Mouse (Mus musculus) liver, embryonic 12.5 days (tissue): ENCODE data around the gene Dtx1. TPM values are rescaled to one million over a fixed set of nuclear protein-coding genes. Genes with fewer than 3 reads are reported as not detected.

Experiments
- polyA plus RNA-seq: library from polyadenylated mRNA; unstranded; fragments of >200 nt; fragmentation: Nextera tagmentation; extraction: Ambion mirVana; gene quantifications from 2 replicates; pipeline ENCODE4 v1.2.1, GENCODE M21; 2016

Gene Dtx1
- polyA plus RNA-seq, 1 experiment from 2014 or later, result 0.37 TPM

Other genes with a start within 250 kb of the Dtx1 start
- gene Sdsl, start 239.1 kb downstream of the Dtx1 start, polyA plus RNA-seq, result 1.1 TPM in 2 replicates
- not detected in 2 replicates for gene Sds, start 235.4 kb downstream of the Dtx1 start, polyA plus RNA-seq
- 23.2 and 27.4 TPM in 2 replicates for gene Plbd2, start 208.3 kb downstream of the Dtx1 start, polyA plus RNA-seq
- 4.2 and 6.0 TPM in 2 replicates for gene Slc8b1, start 200.8 kb downstream of the Dtx1 start, polyA plus RNA-seq
- 24.8 and 25.4 TPM in 2 replicates for gene Tpcn1, start 123.3 kb downstream of the Dtx1 start, polyA plus RNA-seq
- gene Iqcd, start 122.9 kb downstream of the Dtx1 start, polyA plus RNA-seq, result 2.0 and 2.1 TPM in 2 replicates
- gene Rita1, start 99.3 kb downstream of the Dtx1 start, polyA plus RNA-seq, result 7.3 and 8.4 TPM in 2 replicates
- gene Ddx54, start 99.2 kb downstream of the Dtx1 start, polyA plus RNA-seq, result 35.0 and 36.3 TPM in 2 replicates
- gene Cfap73, start 77.7 kb downstream of the Dtx1 start, polyA plus RNA-seq, result not detected in 2 replicates
- gene Rasal1, start 63.1 kb downstream of the Dtx1 start, polyA plus RNA-seq, result 0.19 and 0.20 TPM in 2 replicates
- 0.26 and 0.37 TPM in 2 replicates for gene Oas2, start 37.9 kb upstream of the Dtx1 start, polyA plus RNA-seq
- 0.05 and 0.07 TPM in 2 replicates for gene Oas3, start 65.7 kb upstream of the Dtx1 start, polyA plus RNA-seq
- gene Oas1e, start 83.6 kb upstream of the Dtx1 start, polyA plus RNA-seq, result not detected in 2 replicates
- gene Oas1c, start 100.6 kb upstream of the Dtx1 start, polyA plus RNA-seq, result 0.20 and 0.24 TPM in 2 replicates
- not detected in 2 replicates for gene Oas1f, start 135.4 kb upstream of the Dtx1 start, polyA plus RNA-seq
- not detected in 2 replicates for gene Oas1h, start 149.5 kb upstream of the Dtx1 start, polyA plus RNA-seq
- 0.15 and 0.23 TPM in 2 replicates for gene Oas1g, start 175.7 kb upstream of the Dtx1 start, polyA plus RNA-seq
- 2.2 TPM in 2 replicates for gene Oas1a, start 195.6 kb upstream of the Dtx1 start, polyA plus RNA-seq
- gene Oas1d, start 202.6 kb upstream of the Dtx1 start, polyA plus RNA-seq, result not detected in 2 replicates